ENCODE assay signal across 26 mouse cellular contexts in genomic region chr11:32228292-32228845, GRCm38 (mm10). TPM values are rescaled to one million over a fixed set of nuclear protein-coding genes. Genes with fewer than 3 reads are reported as not detected.
DNase-seq lines count a peak whose midpoint lies in the region; ATAC-seq and TF ChIP-seq lines count a peak whose summit lies in the region.
"Had no signal": no experiment of that assay in that cellular context is flagged by ENCODE, and none has a peak within 500 bp of the region (broad histone marks: within the 10 kb centered on the region; RNA-seq: fewer than 3 reads in every experiment).

No protein-coding gene starts in this region.

- WGBS in midbrain, embryonic 11.5 days, result 91% methylated on average over 3 of the region's 3 CpGs
- WGBS in midbrain, embryonic 16.5 days, result 94% methylated on average over 3 of the region's 3 CpGs
- WGBS in intestine, embryonic 16.5 days, result 90% methylated on average over 3 of the region's 3 CpGs

- H3ac ChIP-seq in myocyte (ENCODE audit: control insufficient read depth, insufficient read length), result no peak overlapping the region

- peaks cover 8% of the 10 kb centered on the region for H3K4me1 ChIP-seq in midbrain, embryonic 11.5 days (ENCODE audit: control insufficient read depth, insufficient read depth, low read length)
- H3K4me1 ChIP-seq in midbrain, embryonic 16.5 days (ENCODE audit: control insufficient read depth, insufficient read depth, low read length), result peaks cover 12% of the 10 kb centered on the region
- peaks cover 30% of the 10 kb centered on the region for H3K4me1 ChIP-seq in intestine, embryonic 16.5 days (ENCODE audit: control insufficient read depth, insufficient read depth, low read length)

- no peak overlapping the region for H3K4me2 ChIP-seq in midbrain, embryonic 11.5 days
- no peak overlapping the region for H3K4me2 ChIP-seq in midbrain, embryonic 16.5 days (ENCODE audit: low read length)
- H3K4me2 ChIP-seq in myocyte (ENCODE audit: low read depth), result no peak overlapping the region
- H3K4me2 ChIP-seq in intestine, embryonic 16.5 days (ENCODE audit: low read depth, low read length), result no peak overlapping the region
- H3K4me2 ChIP-seq: lung, embryonic 14.5 days had no signal

- ATAC-seq in midbrain, embryonic 11.5 days (ENCODE audit: low FRiP score), result no peak
- no peak for ATAC-seq in midbrain, embryonic 16.5 days
- ATAC-seq in intestine, embryonic 16.5 days, result no peak
- ATAC-seq: forebrain, embryonic 16.5 days; inflammation-experienced regulatory T-cells, adult 6 months; midbrain, embryonic 15.5 days; Patski had no signal

- peak; percentile 18 for DNase-seq in cerebellum, adult 8-10 months
- DNase-seq in cerebellum, postnatal 36 days, result no peak
- DNase-seq in layer of hippocampus, adult 2 months (ENCODE audit: low spot score in 2 of 2), result no peak
- DNase-seq in layer of hippocampus, adult 11-12 months (ENCODE audit: low spot score), result no peak
- peak; percentile 62 for DNase-seq in midbrain, embryonic 11.5 days (ENCODE audit: low spot score, missing footprints)
- DNase-seq: adrenal gland, adult 2 months; B cell, adult 2 months; gastrocnemius, postnatal 25 days; kidney, adult 2 months; kidney, postnatal 10 days; lung, embryonic 14.5 days had no signal

- H3K36me3 ChIP-seq in midbrain, embryonic 11.5 days (ENCODE audit: control insufficient read depth, insufficient read depth, low read length), result peaks cover 6% of the 10 kb centered on the region
- H3K36me3 ChIP-seq in midbrain, embryonic 16.5 days (ENCODE audit: control insufficient read depth, insufficient read depth, low read length), result peaks cover 7% of the 10 kb centered on the region
- H3K36me3 ChIP-seq in myocyte (ENCODE audit: control insufficient read depth, insufficient read depth), result peaks cover 17% of the 10 kb centered on the region
- peaks cover 11% of the 10 kb centered on the region; the same call in 1 of the 2 replicates for H3K36me3 ChIP-seq in intestine, embryonic 16.5 days (ENCODE audit: control insufficient read depth, insufficient read depth, low read length)

- H3K27me3 ChIP-seq in midbrain, embryonic 11.5 days (ENCODE audit: control insufficient read depth, insufficient read depth, low read length), result peaks cover 3% of the 10 kb centered on the region; the same call in 1 of the 2 replicates
- peaks cover 8% of the 10 kb centered on the region for H3K27me3 ChIP-seq in midbrain, embryonic 16.5 days (ENCODE audit: control insufficient read depth, insufficient read depth, low read depth, low read length)
- H3K27me3 ChIP-seq in myocyte (ENCODE audit: control insufficient read depth, insufficient read depth, insufficient read length), result no peaks in the 10 kb centered on the region
- H3K27me3 ChIP-seq in intestine, embryonic 16.5 days (replicated peaks; ENCODE audit: control insufficient read depth, insufficient read depth, low read length), result no peaks in the 10 kb centered on the region
- H3K27me3 ChIP-seq: heart, embryonic 13.5 days; Patski had no signal

- TF ChIP-seq CTCF in layer of hippocampus, adult 2 months (conservative IDR thresholded peaks at IDR 0.05), result no peak

- H3K9me3 ChIP-seq in midbrain, embryonic 11.5 days (ENCODE audit: control insufficient read depth, low read length), result no peaks in the 10 kb centered on the region
- H3K9me3 ChIP-seq in midbrain, embryonic 16.5 days (replicated peaks; ENCODE audit: control insufficient read depth, low read length, poor library complexity, severe bottlenecking), result no peaks in the 10 kb centered on the region
- H3K9me3 ChIP-seq in intestine, embryonic 16.5 days (ENCODE audit: control insufficient read depth, low read length), result no peaks in the 10 kb centered on the region
- H3K9me3 ChIP-seq: G1E; heart, embryonic 13.5 days; midbrain, embryonic 15.5 days had no signal

- no peak for TF ChIP-seq POLR2A in myocyte (IDR thresholded peaks at IDR 0.05; ENCODE audit: insufficient read length, low read depth)

- no peaks in the 10 kb centered on the region for H3K79me2 ChIP-seq in myocyte (ENCODE audit: control insufficient read depth, insufficient read depth)

- 0 out of 2 replicates have a peak overlapping the region, but pooled peaks have one; percentile 18 for H3K27ac ChIP-seq in layer of hippocampus, adult 2 months
- no peak overlapping the region for H3K27ac ChIP-seq in midbrain, embryonic 11.5 days (ENCODE audit: low read depth, low read length)
- H3K27ac ChIP-seq in midbrain, embryonic 16.5 days (ENCODE audit: low read length), result no peak overlapping the region
- no peak overlapping the region for H3K27ac ChIP-seq in intestine, embryonic 16.5 days (ENCODE audit: low read length)
- H3K27ac ChIP-seq: heart, embryonic 13.5 days; hindbrain, embryonic 14.5 days; midbrain, embryonic 15.5 days had no signal

- no peak overlapping the region for H3K4me3 ChIP-seq in layer of hippocampus, adult 2 months
- no peak overlapping the region for H3K4me3 ChIP-seq in midbrain, embryonic 11.5 days (ENCODE audit: low read depth, low read length)
- H3K4me3 ChIP-seq in midbrain, embryonic 16.5 days (ENCODE audit: low read depth, low read length), result no peak overlapping the region
- H3K4me3 ChIP-seq in myocyte, result no peak overlapping the region
- no peak overlapping the region for H3K4me3 ChIP-seq in intestine, embryonic 16.5 days (ENCODE audit: low read length)
- H3K4me3 ChIP-seq: heart, embryonic 13.5 days; midbrain, embryonic 15.5 days had no signal

- no peak overlapping the region for H3K9ac ChIP-seq in midbrain, embryonic 11.5 days (ENCODE audit: low read length)
- no peak overlapping the region for H3K9ac ChIP-seq in midbrain, embryonic 16.5 days (ENCODE audit: low read depth, low read length)
- no peak overlapping the region for H3K9ac ChIP-seq in intestine, embryonic 16.5 days (ENCODE audit: low read depth, low read length)
- H3K9ac ChIP-seq: lung, embryonic 14.5 days; midbrain, embryonic 15.5 days had no signal

TF ChIP-seq in myocyte, 11 proteins besides CTCF, POLR2A, EP300 and RAD21:
- TF ChIP-seq POLR2AphosphoS2 (IDR thresholded peaks at IDR 0.05; ENCODE audit: insufficient read length, low read depth) (peak; percentile 52), TCF12 (IDR thresholded peaks at IDR 0.05; ENCODE audit: insufficient read depth, poor library complexity, severe bottlenecking) (no peak), MYOG (IDR thresholded peaks at IDR 0.05; ENCODE audit: control insufficient read depth in 1 of 3, insufficient read depth in 1 of 3, insufficient read length in 2 of 3, low read depth in 2 of 3) (no peak), MYOD1 (IDR thresholded peaks at IDR 0.05; ENCODE audit: control insufficient read depth in 1 of 3, insufficient read length in 2 of 3, low read depth in 2 of 3) (no peak), USF1 (IDR thresholded peaks at IDR 0.05; ENCODE audit: low read depth) (no peak), E2F4 (IDR thresholded peaks at IDR 0.05; ENCODE audit: insufficient read depth) (no peak), TCF3 (IDR thresholded peaks at IDR 0.05; ENCODE audit: insufficient read length, low read depth) (no peak), MAX (IDR thresholded peaks at IDR 0.05; ENCODE audit: low read depth) (no peak)

RNA-seq across cellular contexts. Expression of gene Mpg, which starts 2.1 kb away (rescaled TPM):
- 10 to 100 TPM; 15.6 to 20.5 TPM for total RNA-seq in layer of hippocampus, adult 2 months (2021)
- 24.8 and 27.2 TPM in 2 replicates for polyA plus RNA-seq in midbrain, embryonic 11.5 days (2014; fragmentation: Nextera tagmentation; extraction: Ambion mirVana)
- 36.1 and 41.7 TPM in 2 replicates for polyA plus RNA-seq in midbrain, embryonic 16.5 days (2015; fragmentation: Nextera tagmentation; extraction: Ambion mirVana)
- 23.8 TPM for polyA plus RNA-seq in myocyte (2012; fragmentation: generic; extraction: Trizol)
- 32.6 and 33.8 TPM in 2 replicates for polyA plus RNA-seq in intestine, embryonic 16.5 days (2015; fragmentation: Nextera tagmentation; extraction: Ambion mirVana)

RNA-seq across cellular contexts. Expression of gene Rhbdf1, which starts 6.3 kb away (rescaled TPM):
- 10 to 100 TPM; 13.4 to 13.8 TPM for total RNA-seq in layer of hippocampus, adult 2 months (2021)
- 13.2 and 14.1 TPM in 2 replicates for polyA plus RNA-seq in midbrain, embryonic 11.5 days (2014; fragmentation: Nextera tagmentation; extraction: Ambion mirVana)
- polyA plus RNA-seq in midbrain, embryonic 16.5 days (2015; fragmentation: Nextera tagmentation; extraction: Ambion mirVana), result 18.5 and 24.0 TPM in 2 replicates
- polyA plus RNA-seq in myocyte (2012; fragmentation: generic; extraction: Trizol), result 73.3 TPM
- 50.3 and 51.5 TPM in 2 replicates for polyA plus RNA-seq in intestine, embryonic 16.5 days (2015; fragmentation: Nextera tagmentation; extraction: Ambion mirVana)
- total RNA-seq: megakaryocyte-erythroid progenitor cell, adult 5-6 weeks had no signal

RNA-seq across cellular contexts. Expression of gene Snrnp25, which starts 23.2 kb away (rescaled TPM):
- total RNA-seq in layer of hippocampus, adult 2 months (2021), result 10 to 100 TPM; 20.6 to 22.4 TPM
- 77.0 and 87.0 TPM in 2 replicates for polyA plus RNA-seq in midbrain, embryonic 11.5 days (2014; fragmentation: Nextera tagmentation; extraction: Ambion mirVana)
- polyA plus RNA-seq in midbrain, embryonic 16.5 days (2015; fragmentation: Nextera tagmentation; extraction: Ambion mirVana), result 37.2 and 41.2 TPM in 2 replicates
- polyA plus RNA-seq in myocyte (2012; fragmentation: generic; extraction: Trizol), result 58.3 TPM
- polyA plus RNA-seq in intestine, embryonic 16.5 days (2015; fragmentation: Nextera tagmentation; extraction: Ambion mirVana), result 40.7 and 45.6 TPM in 2 replicates

RNA-seq across cellular contexts. Expression of gene Il9r, which starts 28.3 kb away (rescaled TPM):
- total RNA-seq in layer of hippocampus, adult 2 months (2021), result not detected
- polyA plus RNA-seq in midbrain, embryonic 11.5 days (2014; fragmentation: Nextera tagmentation; extraction: Ambion mirVana), result not detected in 2 replicates
- polyA plus RNA-seq in midbrain, embryonic 16.5 days (2015; fragmentation: Nextera tagmentation; extraction: Ambion mirVana), result not detected in 2 replicates
- 0.01 TPM for polyA plus RNA-seq in myocyte (2012; fragmentation: generic; extraction: Trizol)
- 0.02 and 0.11 TPM in 2 replicates for polyA plus RNA-seq in intestine, embryonic 16.5 days (2015; fragmentation: Nextera tagmentation; extraction: Ambion mirVana)
- total RNA-seq: gastrocnemius, postnatal 25 days; heart, postnatal 25 days; layer of hippocampus, adult 18-20 months; layer of hippocampus, postnatal 25 days; megakaryocyte-erythroid progenitor cell, adult 5-6 weeks had no signal
- polyA plus RNA-seq: adrenal gland, adult 2 months; forebrain, embryonic 16.5 days; hindbrain, embryonic 14.5 days; limb, embryonic 11.5 days; lung, embryonic 14.5 days; midbrain, embryonic 15.5 days; Patski had no signal

RNA-seq across cellular contexts. Expression of gene Nprl3, which starts 39.1 kb away (rescaled TPM):
- total RNA-seq in layer of hippocampus, adult 2 months (2021), result 10 to 100 TPM; 62.0 to 64.1 TPM
- polyA plus RNA-seq in midbrain, embryonic 11.5 days (2014; fragmentation: Nextera tagmentation; extraction: Ambion mirVana), result 28.3 and 34.0 TPM in 2 replicates
- 45.3 and 52.4 TPM in 2 replicates for polyA plus RNA-seq in midbrain, embryonic 16.5 days (2015; fragmentation: Nextera tagmentation; extraction: Ambion mirVana)
- polyA plus RNA-seq in myocyte (2012; fragmentation: generic; extraction: Trizol), result 57.4 TPM
- 28.3 and 34.6 TPM in 2 replicates for polyA plus RNA-seq in intestine, embryonic 16.5 days (2015; fragmentation: Nextera tagmentation; extraction: Ambion mirVana)

Comparison
In these comparisons a context has a peak if more than half of its experiments do, and no peak if none do; other contexts are left out.
1. DNase-seq: peak in cerebellum, adult 8-10 months (single experiment) and midbrain, embryonic 11.5 days (single experiment); none in cerebellum, postnatal 36 days (0 of 2), layer of hippocampus, adult 2 months (0 of 2) and layer of hippocampus, adult 11-12 months (single experiment).